Mouse (Mus musculus): ENCODE measurements around the gene Nol12. TPM values are rescaled to one million over a fixed set of nuclear protein-coding genes. Genes with fewer than 3 reads are reported as not detected.
A peak's percentile ranks its signal among the peaks of the same experiment; 100 is the strongest.

Gene Nol12
- polyA plus RNA-seq (2012; rRNA removed) = 28.1 and 30.2 TPM in 2 replicates

GRCm38 (mm10) chr15:78934784-78935320 lies at the start of gene Nol12:
Gene Nol12 (plus strand): TSS chr15:78934933.
- peak; percentile 49 for DNase-seq (ENCODE audit: low read depth)

GRCm38 (mm10) chr15:78889401-78889853 lies 45.3 kb upstream of the Nol12 start:
- no peak for DNase-seq (ENCODE audit: low read depth)

- no peak for DNase-seq (ENCODE audit: low read depth)
Measured at GRCm38 (mm10) chr15:78892440-78892839, 42.3 kb upstream of the Nol12 start.

- no peak for DNase-seq (ENCODE audit: low read depth)
Measured at GRCm38 (mm10) chr15:78894726-78895125, 40.0 kb upstream of the Nol12 start.

GRCm38 (mm10) chr15:78895741-78896140 lies 39.0 kb upstream of the Nol12 start:
- DNase-seq (ENCODE audit: low read depth) = no peak

- DNase-seq (ENCODE audit: low read depth) = no peak
Measured at GRCm38 (mm10) chr15:78896149-78896548, 38.6 kb upstream of the Nol12 start.

GRCm38 (mm10) chr15:78897488-78897887 lies 37.2 kb upstream of the Nol12 start:
- DNase-seq (ENCODE audit: low read depth) = no peak

- no peak for DNase-seq (ENCODE audit: low read depth)
Measured at GRCm38 (mm10) chr15:78898507-78899001, 36.2 kb upstream of the Nol12 start.

GRCm38 (mm10) chr15:78899409-78899739 lies 35.4 kb upstream of the Nol12 start, which contains the start of gene Gm49510:
Gene Gm49510 (plus strand): TSS chr15:78899667.
- no peak for DNase-seq (ENCODE audit: low read depth)

GRCm38 (mm10) chr15:78899740-78900584 lies 34.8 kb upstream of the Nol12 start, which contains the start of gene Sh3bp1:
Gene Sh3bp1 (plus strand): TSS chr15:78899768.
- no peak for DNase-seq (ENCODE audit: low read depth)

GRCm38 (mm10) chr15:78900585-78901421 lies 33.9 kb upstream of the Nol12 start:
- DNase-seq (ENCODE audit: low read depth) = no peak

- no peak for DNase-seq (ENCODE audit: low read depth)
Measured at GRCm38 (mm10) chr15:78901422-78901789, 33.3 kb upstream of the Nol12 start.

- DNase-seq (ENCODE audit: low read depth) = no peak
Measured at GRCm38 (mm10) chr15:78903243-78903642, 31.5 kb upstream of the Nol12 start.

GRCm38 (mm10) chr15:78908399-78908798 lies 26.3 kb upstream of the Nol12 start:
- no peak for DNase-seq (ENCODE audit: low read depth)

GRCm38 (mm10) chr15:78908982-78909381 lies 25.8 kb upstream of the Nol12 start:
- DNase-seq (ENCODE audit: low read depth) = no peak

GRCm38 (mm10) chr15:78912040-78912439 lies 22.7 kb upstream of the Nol12 start:
- DNase-seq (ENCODE audit: low read depth) = no peak

GRCm38 (mm10) chr15:78913632-78914090 lies 21.1 kb upstream of the Nol12 start, which contains the start of gene Pdxp:
Gene Pdxp (plus strand): TSS chr15:78913919.
- DNase-seq (ENCODE audit: low read depth) = no peak

- DNase-seq (ENCODE audit: low read depth) = no peak
Measured at GRCm38 (mm10) chr15:78914091-78914822, 20.5 kb upstream of the Nol12 start.

GRCm38 (mm10) chr15:78914823-78915659 lies 19.7 kb upstream of the Nol12 start:
- DNase-seq (ENCODE audit: low read depth) = no peak

GRCm38 (mm10) chr15:78915660-78916017 lies 19.1 kb upstream of the Nol12 start:
- no peak for DNase-seq (ENCODE audit: low read depth)

Measured in gonadal fat pad, adult 2 months (tissue).